Mouse (Mus musculus): ENCODE results near the gene Hspb3.

The Hspb3 gene

GRCm38 (mm10) chr13:113634732-113635481 lies 28.6 kb downstream of the Hspb3 start:
- no peak for DNase-seq

GRCm38 (mm10) chr13:113632506-113632905 lies 31.0 kb downstream of the Hspb3 start:
- no peak for DNase-seq

GRCm38 (mm10) chr13:113627601-113628000 lies 35.9 kb downstream of the Hspb3 start:
- no peak for DNase-seq

- no peak for DNase-seq
Measured at GRCm38 (mm10) chr13:113622865-113623255, 40.6 kb downstream of the Hspb3 start.

- peak; percentile 49 for DNase-seq
Measured at GRCm38 (mm10) chr13:113622122-113622864, 41.2 kb downstream of the Hspb3 start.

- DNase-seq: peak; percentile 15
Measured at GRCm38 (mm10) chr13:113619003-113619402, 44.5 kb downstream of the Hspb3 start.

- peak; percentile 97 for DNase-seq
Measured at GRCm38 (mm10) chr13:113617891-113618823, 45.3 kb downstream of the Hspb3 start, which contains the start of gene Snx18. TSS of gene Snx18 (minus strand) at chr13:113618564.

GRCm38 (mm10) chr13:113617338-113617890 lies 46.1 kb downstream of the Hspb3 start:
- peak; percentile 62 for DNase-seq

GRCm38 (mm10) chr13:113616751-113617337 lies 46.6 kb downstream of the Hspb3 start:
- DNase-seq: peak; percentile 56

GRCm38 (mm10) chr13:113615971-113616671 lies 47.4 kb downstream of the Hspb3 start:
- DNase-seq: peak; percentile 55

GRCm38 (mm10) chr13:113615546-113615941 lies 47.9 kb downstream of the Hspb3 start:
- peak; percentile 54 for DNase-seq

GRCm38 (mm10) chr13:113614635-113615545 lies 48.6 kb downstream of the Hspb3 start:
- DNase-seq: peak; percentile 89

- DNase-seq: no peak
Measured at GRCm38 (mm10) chr13:113613882-113614281, 49.6 kb downstream of the Hspb3 start.

- DNase-seq: peak; percentile 39
Measured at GRCm38 (mm10) chr13:113613341-113613740, 50.1 kb downstream of the Hspb3 start.

All from kidney, postnatal 10 days (tissue).